Mouse (Mus musculus): Measurements from ENCODE around the gene C3. TPM values are rescaled to one million over a fixed set of nuclear protein-coding genes. Genes with fewer than 3 reads are reported as not detected.

The C3 gene
- polyA plus RNA-seq (2012; rRNA removed) (0.85 and 1.6 TPM in 2 replicates), polyA plus RNA-seq (2014; fragmentation: Nextera tagmentation; extraction: Ambion mirVana) (0.46 and 0.52 TPM in 2 replicates)

- Histone ChIP-seq H3K27me3 (ENCODE audit: control insufficient read depth, insufficient read depth, low read length) (0 out of 2 replicates have a peak, but pooled peaks cover 8% of the 10 kb centered on the region), H3K9ac (ENCODE audit: low read depth, low read length, severe bottlenecking) (no peak within 1 kb of the TSS), H3K4me3 (replicated peaks; ENCODE audit: low read length) (no peak within 1 kb of the TSS), H3K36me3 (ENCODE audit: control insufficient read depth, insufficient read depth, low read length) (no peaks in the 10 kb centered on the region), H3K9me3 (ENCODE audit: control insufficient read depth, low read length) (no peaks in the 10 kb centered on the region), H3K4me2 (replicated peaks; ENCODE audit: low read depth, low read length, severe bottlenecking) (no peak within 1 kb of the TSS), H3K4me1 (ENCODE audit: control insufficient read depth, insufficient read depth, low read length) (no peaks in the 10 kb centered on the region), H3K27ac (replicated peaks; ENCODE audit: low read depth, low read length) (no peak within 1 kb of the TSS)
- TF ChIP-seq POLR2A (IDR thresholded peaks at IDR 0.05; ENCODE audit: borderline replicate concordance, extremely low read depth, insufficient read depth, insufficient read length), result no peak
- WGBS, result 76% methylated on average over 3 of the region's 3 CpGs
- ATAC-seq (ENCODE audit: low FRiP score, low read depth) (no peak), DNase-seq (ENCODE audit: low spot score) (no peak)
Observed at GRCm38 (mm10) chr17:57228014-57228413, at the start of gene C3. TSS of gene C3 (minus strand) at chr17:57228136.

- DNase-seq (ENCODE audit: low spot score) (peak; percentile 86), ATAC-seq (ENCODE audit: low FRiP score, low read depth) (peak; percentile 65; the same call in 1 of the 2 replicates)
- no peak for TF ChIP-seq POLR2A (IDR thresholded peaks at IDR 0.05; ENCODE audit: borderline replicate concordance, extremely low read depth, insufficient read depth, insufficient read length)
- Histone ChIP-seq H3K4me1 (ENCODE audit: control insufficient read depth, insufficient read depth, low read length) (peaks cover 7% of the 10 kb centered on the region), H3K4me2 (replicated peaks; ENCODE audit: low read depth, low read length, severe bottlenecking) (peak overlapping the region; percentile 70), H3K27me3 (ENCODE audit: control insufficient read depth, insufficient read depth, low read length) (peaks cover 25% of the 10 kb centered on the region), H3K4me3 (replicated peaks; ENCODE audit: low read length) (peak overlapping the region; percentile 54), H3K27ac (replicated peaks; ENCODE audit: low read depth, low read length) (no peak overlapping the region), H3K9me3 (ENCODE audit: control insufficient read depth, low read length) (no peaks in the 10 kb centered on the region), H3K36me3 (ENCODE audit: control insufficient read depth, insufficient read depth, low read length) (no peaks in the 10 kb centered on the region), H3K9ac (ENCODE audit: low read depth, low read length, severe bottlenecking) (0 out of 2 replicates have a peak overlapping the region, but pooled peaks have one; percentile 31)
- 2% methylated on average over 20 of the region's 20 CpGs for WGBS
Observed at GRCm38 (mm10) chr17:57276634-57277121, 48.7 kb upstream of the C3 start.

- no peak overlapping the region for H3K9ac ChIP-seq (ENCODE audit: low read depth, low read length, severe bottlenecking)
- H3K9me3 ChIP-seq (ENCODE audit: control insufficient read depth, low read length), result no peaks in the 10 kb centered on the region
- peak overlapping the region; percentile 70 for H3K4me2 ChIP-seq (replicated peaks; ENCODE audit: low read depth, low read length, severe bottlenecking)
- no peak for TF ChIP-seq POLR2A (IDR thresholded peaks at IDR 0.05; ENCODE audit: borderline replicate concordance, extremely low read depth, insufficient read depth, insufficient read length)
- ATAC-seq (ENCODE audit: low FRiP score, low read depth), result no peak
- peaks cover 25% of the 10 kb centered on the region for H3K27me3 ChIP-seq (ENCODE audit: control insufficient read depth, insufficient read depth, low read length)
- H3K36me3 ChIP-seq (ENCODE audit: control insufficient read depth, insufficient read depth, low read length), result no peaks in the 10 kb centered on the region
- peaks cover 7% of the 10 kb centered on the region for H3K4me1 ChIP-seq (ENCODE audit: control insufficient read depth, insufficient read depth, low read length)
- DNase-seq (ENCODE audit: low spot score), result no peak
- 3% methylated on average over 13 of the region's 13 CpGs for WGBS
- peak overlapping the region; percentile 54 for H3K4me3 ChIP-seq (replicated peaks; ENCODE audit: low read length)
- no peak overlapping the region for H3K27ac ChIP-seq (replicated peaks; ENCODE audit: low read depth, low read length)
Observed at GRCm38 (mm10) chr17:57275997-57276351, 48.0 kb upstream of the C3 start.

GRCm38 (mm10) chr17:57275111-57275996 lies 47.4 kb upstream of the C3 start:
- peak overlapping the region; percentile 70 for H3K4me2 ChIP-seq (replicated peaks; ENCODE audit: low read depth, low read length, severe bottlenecking)
- peak overlapping the region; percentile 54 for H3K4me3 ChIP-seq (replicated peaks; ENCODE audit: low read length)
- DNase-seq (ENCODE audit: low spot score) (peak; percentile 75), ATAC-seq (ENCODE audit: low FRiP score, low read depth) (peak; percentile 72)
- no peak overlapping the region for H3K27ac ChIP-seq (replicated peaks; ENCODE audit: low read depth, low read length)
- peaks cover 25% of the 10 kb centered on the region for H3K27me3 ChIP-seq (ENCODE audit: control insufficient read depth, insufficient read depth, low read length)
- under 1% methylated on average over 53 of the region's 53 CpGs for WGBS
- H3K9ac ChIP-seq (ENCODE audit: low read depth, low read length, severe bottlenecking), result peak overlapping the region; percentile 48; the same call in 1 of the 2 replicates
- peaks cover 7% of the 10 kb centered on the region for H3K4me1 ChIP-seq (ENCODE audit: control insufficient read depth, insufficient read depth, low read length)
- H3K36me3 ChIP-seq (ENCODE audit: control insufficient read depth, insufficient read depth, low read length), result no peaks in the 10 kb centered on the region
- H3K9me3 ChIP-seq (ENCODE audit: control insufficient read depth, low read length), result no peaks in the 10 kb centered on the region
- TF ChIP-seq POLR2A (IDR thresholded peaks at IDR 0.05; ENCODE audit: borderline replicate concordance, extremely low read depth, insufficient read depth, insufficient read length), result no peak

- TF ChIP-seq POLR2A (IDR thresholded peaks at IDR 0.05; ENCODE audit: borderline replicate concordance, extremely low read depth, insufficient read depth, insufficient read length), result no peak
- DNase-seq (ENCODE audit: low spot score), result no peak
- Histone ChIP-seq H3K9me3 (ENCODE audit: control insufficient read depth, low read length) (no peaks in the 10 kb centered on the region), H3K27me3 (ENCODE audit: control insufficient read depth, insufficient read depth, low read length) (peaks cover 25% of the 10 kb centered on the region), H3K4me3 (replicated peaks; ENCODE audit: low read length) (peak overlapping the region; percentile 54), H3K4me2 (replicated peaks; ENCODE audit: low read depth, low read length, severe bottlenecking) (peak overlapping the region; percentile 70), H3K4me1 (ENCODE audit: control insufficient read depth, insufficient read depth, low read length) (peaks cover 7% of the 10 kb centered on the region), H3K27ac (replicated peaks; ENCODE audit: low read depth, low read length) (no peak overlapping the region), H3K36me3 (ENCODE audit: control insufficient read depth, insufficient read depth, low read length) (no peaks in the 10 kb centered on the region), H3K9ac (ENCODE audit: low read depth, low read length, severe bottlenecking) (0 out of 2 replicates have a peak overlapping the region, but pooled peaks have one; percentile 48)
- 6% methylated on average over 15 of the region's 15 CpGs for WGBS
- no peak for ATAC-seq (ENCODE audit: low FRiP score, low read depth)
Observed at GRCm38 (mm10) chr17:57274686-57275085, 46.8 kb upstream of the C3 start.
